Mouse (Mus musculus): Measurements from ENCODE around the gene Gm10447. TPM values are rescaled to one million over a fixed set of nuclear protein-coding genes. Genes with fewer than 3 reads are reported as not detected.

Gene Gm10447
- 0.14 and 0.19 TPM in 2 replicates for polyA plus RNA-seq (2015; fragmentation: Nextera tagmentation; extraction: Ambion mirVana)

- Histone ChIP-seq H3K27ac (no peak within 1 kb of the TSS), H3K9me3 (no peaks in the 10 kb centered on the region), H3K4me1 (0 out of 2 replicates have a peak, but pooled peaks cover 9% of the 10 kb centered on the region), H3K9ac (peak within 1 kb of the TSS; percentile 50), H3K36me3 (no peaks in the 10 kb centered on the region), H3K4me3 (replicated peaks) (peak within 1 kb of the TSS; percentile 53), H3K27me3 (replicated peaks) (peaks cover 6% of the 10 kb centered on the region), H3K4me2 (peak within 1 kb of the TSS; percentile 97)
- peak; percentile 85 for ATAC-seq (ENCODE audit: insufficient read depth, low FRiP score, low read depth)
- 3% methylated on average over 42 of the region's 42 CpGs for WGBS
Measured at GRCm38 (mm10) chr11:53456474-53457371, at the start of gene Gm10447, which contains the start of gene Shroom1. Gene Gm10447, minus strand, starts transcription at chr11:53457110. Gene Shroom1, plus strand, starts transcription at chr11:53457205.

DNA sequence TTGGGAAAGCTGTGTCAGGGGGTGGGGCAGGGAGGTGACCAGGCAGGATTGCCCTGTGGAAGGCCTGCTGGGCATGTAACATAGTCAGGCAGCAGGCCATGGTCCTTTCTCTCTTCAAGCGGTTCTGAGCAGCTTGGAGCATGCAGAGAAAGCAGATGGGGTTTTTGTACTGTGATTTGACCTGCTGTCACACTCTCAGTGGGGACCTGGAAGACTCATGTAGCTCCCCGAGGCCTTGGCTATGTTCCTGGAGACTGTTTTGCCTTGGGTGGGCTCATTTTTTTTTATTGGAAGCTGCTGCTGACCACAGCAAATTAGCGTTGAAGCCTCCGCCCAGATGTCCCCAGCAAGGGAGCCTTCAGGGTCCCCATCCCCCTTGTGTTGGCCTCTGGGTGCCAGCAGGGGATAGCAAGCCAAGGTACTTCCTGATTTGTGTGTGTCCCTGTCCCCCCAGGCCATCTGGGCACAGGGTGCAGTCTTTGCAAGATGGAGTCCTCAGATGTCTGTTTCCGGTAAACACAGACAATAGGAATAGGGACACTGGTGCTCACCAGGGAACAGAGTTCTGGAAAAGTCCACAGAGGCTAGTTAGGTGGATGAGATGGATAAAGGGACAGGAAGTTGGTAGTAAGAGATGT is 48.2 kb upstream of the Gm10447 start:
- Histone ChIP-seq H3K36me3 (no peaks in the 10 kb centered on the region), H3K9me3 (no peaks in the 10 kb centered on the region), H3K27me3 (replicated peaks) (no peaks in the 10 kb centered on the region), H3K4me3 (replicated peaks) (no peak overlapping the region), H3K4me2 (no peak overlapping the region), H3K4me1 (0 out of 2 replicates have a peak, but pooled peaks cover 4% of the 10 kb centered on the region), H3K27ac (no peak overlapping the region), H3K9ac (no peak overlapping the region)
- WGBS, result 74% methylated on average over 5 of the region's 5 CpGs
- no peak for ATAC-seq (ENCODE audit: insufficient read depth, low FRiP score, low read depth)

- H3K27me3 ChIP-seq (replicated peaks), result no peaks in the 10 kb centered on the region
- no peaks in the 10 kb centered on the region for H3K9me3 ChIP-seq
- H3K4me2 ChIP-seq, result no peak overlapping the region
- no peak overlapping the region for H3K27ac ChIP-seq
- no peak for ATAC-seq (ENCODE audit: insufficient read depth, low FRiP score, low read depth)
- H3K36me3 ChIP-seq, result no peaks in the 10 kb centered on the region
- 80% methylated on average over 8 of the region's 8 CpGs for WGBS
- H3K4me3 ChIP-seq (replicated peaks), result no peak overlapping the region
- 0 out of 2 replicates have a peak, but pooled peaks cover 4% of the 10 kb centered on the region for H3K4me1 ChIP-seq
- H3K9ac ChIP-seq, result no peak overlapping the region
Measured at GRCm38 (mm10) chr11:53504376-53504775, 47.5 kb upstream of the Gm10447 start.

- Histone ChIP-seq H3K4me1 (0 out of 2 replicates have a peak, but pooled peaks cover 4% of the 10 kb centered on the region), H3K9ac (no peak overlapping the region), H3K4me2 (no peak overlapping the region), H3K27ac (no peak overlapping the region), H3K4me3 (replicated peaks) (no peak overlapping the region), H3K9me3 (no peaks in the 10 kb centered on the region), H3K36me3 (no peaks in the 10 kb centered on the region), H3K27me3 (replicated peaks) (no peaks in the 10 kb centered on the region)
- WGBS, result 80% methylated on average over 5 of the region's 5 CpGs
- no peak for ATAC-seq (ENCODE audit: insufficient read depth, low FRiP score, low read depth)
Measured at GRCm38 (mm10) chr11:53503738-53504137, 46.8 kb upstream of the Gm10447 start.

DNA sequence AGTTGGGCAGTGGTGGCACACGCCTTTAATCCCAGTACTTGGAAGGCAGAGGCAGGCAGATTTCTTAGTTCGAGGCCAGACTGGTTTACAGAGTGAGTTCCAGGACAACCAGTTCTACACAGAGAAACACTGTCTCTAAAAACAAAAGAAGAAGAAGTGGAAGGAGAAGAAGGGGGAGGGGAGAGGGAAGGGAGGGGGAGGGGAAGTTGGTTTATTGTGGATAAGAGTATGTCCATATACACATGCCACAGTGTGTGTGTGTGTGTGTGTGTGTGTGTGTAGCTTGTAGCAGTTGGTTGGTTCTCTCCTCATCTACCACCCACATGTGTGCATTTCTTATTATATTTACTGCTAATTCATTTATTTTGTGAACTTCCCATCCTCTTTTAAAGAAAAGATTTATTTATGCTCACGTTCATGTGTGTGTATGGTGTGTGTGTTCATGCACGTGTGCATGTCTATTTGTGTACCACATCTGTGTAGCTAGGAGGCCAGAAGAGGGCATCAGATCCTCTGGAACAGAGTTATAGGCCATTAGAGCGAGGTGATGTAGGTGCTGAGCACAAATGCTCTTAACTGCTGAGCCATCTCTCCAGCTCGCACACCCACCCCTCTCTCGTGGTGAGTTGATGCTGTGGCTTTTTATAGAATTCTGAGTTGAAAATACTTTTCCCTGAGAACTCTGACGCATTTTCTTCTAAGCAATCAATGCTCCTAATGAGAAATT is 45.3 kb upstream of the Gm10447 start:
- no peak overlapping the region for H3K9ac ChIP-seq
- H3K4me2 ChIP-seq, result no peak overlapping the region
- H3K4me1 ChIP-seq, result 0 out of 2 replicates have a peak, but pooled peaks cover 4% of the 10 kb centered on the region
- H3K36me3 ChIP-seq, result no peaks in the 10 kb centered on the region
- no peaks in the 10 kb centered on the region for H3K9me3 ChIP-seq
- H3K27ac ChIP-seq, result no peak overlapping the region
- no peak overlapping the region for H3K4me3 ChIP-seq (replicated peaks)
- ATAC-seq (ENCODE audit: insufficient read depth, low FRiP score, low read depth), result no peak
- WGBS, result 76% methylated on average over 8 of the region's 8 CpGs
- no peaks in the 10 kb centered on the region for H3K27me3 ChIP-seq (replicated peaks)

GRCm38 (mm10) chr11:53500569-53500968 is 43.7 kb upstream of the Gm10447 start:
- ATAC-seq (ENCODE audit: insufficient read depth, low FRiP score, low read depth), result no peak
- no peak overlapping the region for H3K27ac ChIP-seq
- H3K27me3 ChIP-seq (replicated peaks), result no peaks in the 10 kb centered on the region
- no peak overlapping the region for H3K4me3 ChIP-seq (replicated peaks)
- no peaks in the 10 kb centered on the region for H3K9me3 ChIP-seq
- no peaks in the 10 kb centered on the region for H3K36me3 ChIP-seq
- 10% methylated on average over 11 of the region's 11 CpGs for WGBS
- 0 out of 2 replicates have a peak, but pooled peaks cover 4% of the 10 kb centered on the region for H3K4me1 ChIP-seq
- no peak overlapping the region for H3K9ac ChIP-seq
- H3K4me2 ChIP-seq, result peak overlapping the region; percentile 9; the same call in 1 of the 2 replicates

- no peak overlapping the region for H3K27ac ChIP-seq
- 69% methylated on average over 6 of the region's 6 CpGs for WGBS
- no peak overlapping the region for H3K4me2 ChIP-seq
- no peaks in the 10 kb centered on the region for H3K27me3 ChIP-seq (replicated peaks)
- no peak overlapping the region for H3K9ac ChIP-seq
- ATAC-seq (ENCODE audit: insufficient read depth, low FRiP score, low read depth), result no peak
- no peaks in the 10 kb centered on the region for H3K36me3 ChIP-seq
- 0 out of 2 replicates have a peak, but pooled peaks cover 4% of the 10 kb centered on the region for H3K4me1 ChIP-seq
- no peaks in the 10 kb centered on the region for H3K9me3 ChIP-seq
- no peak overlapping the region for H3K4me3 ChIP-seq (replicated peaks)
Measured at GRCm38 (mm10) chr11:53496946-53497345, 40.0 kb upstream of the Gm10447 start.

DNA sequence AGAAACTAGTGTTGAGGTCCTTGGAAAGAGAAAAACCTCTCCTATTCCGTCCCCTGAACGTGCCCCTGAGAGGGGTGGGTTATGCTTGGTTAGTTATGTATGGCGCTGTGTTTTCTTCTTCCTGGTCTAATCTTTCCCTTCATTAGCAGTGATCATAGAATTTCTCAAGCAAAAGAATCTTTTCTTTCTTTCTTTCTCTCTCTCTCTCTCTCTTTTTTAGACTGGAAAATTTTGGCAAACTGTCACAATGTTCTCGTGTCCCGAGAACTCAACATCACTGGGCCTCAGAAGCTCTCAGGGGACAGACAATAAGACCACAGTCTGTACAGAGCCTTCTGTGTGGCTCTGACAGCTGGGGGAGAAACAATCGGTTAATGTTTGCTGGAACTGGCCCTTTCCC is 38.5 kb upstream of the Gm10447 start:
- Histone ChIP-seq H3K27me3 (replicated peaks) (no peaks in the 10 kb centered on the region), H3K4me2 (no peak overlapping the region), H3K4me1 (no peaks in the 10 kb centered on the region), H3K36me3 (no peaks in the 10 kb centered on the region), H3K9me3 (no peaks in the 10 kb centered on the region), H3K4me3 (replicated peaks) (no peak overlapping the region), H3K27ac (no peak overlapping the region), H3K9ac (no peak overlapping the region)
- 56% methylated on average over 6 of the region's 6 CpGs for WGBS
- ATAC-seq (ENCODE audit: insufficient read depth, low FRiP score, low read depth), result no peak

DNA sequence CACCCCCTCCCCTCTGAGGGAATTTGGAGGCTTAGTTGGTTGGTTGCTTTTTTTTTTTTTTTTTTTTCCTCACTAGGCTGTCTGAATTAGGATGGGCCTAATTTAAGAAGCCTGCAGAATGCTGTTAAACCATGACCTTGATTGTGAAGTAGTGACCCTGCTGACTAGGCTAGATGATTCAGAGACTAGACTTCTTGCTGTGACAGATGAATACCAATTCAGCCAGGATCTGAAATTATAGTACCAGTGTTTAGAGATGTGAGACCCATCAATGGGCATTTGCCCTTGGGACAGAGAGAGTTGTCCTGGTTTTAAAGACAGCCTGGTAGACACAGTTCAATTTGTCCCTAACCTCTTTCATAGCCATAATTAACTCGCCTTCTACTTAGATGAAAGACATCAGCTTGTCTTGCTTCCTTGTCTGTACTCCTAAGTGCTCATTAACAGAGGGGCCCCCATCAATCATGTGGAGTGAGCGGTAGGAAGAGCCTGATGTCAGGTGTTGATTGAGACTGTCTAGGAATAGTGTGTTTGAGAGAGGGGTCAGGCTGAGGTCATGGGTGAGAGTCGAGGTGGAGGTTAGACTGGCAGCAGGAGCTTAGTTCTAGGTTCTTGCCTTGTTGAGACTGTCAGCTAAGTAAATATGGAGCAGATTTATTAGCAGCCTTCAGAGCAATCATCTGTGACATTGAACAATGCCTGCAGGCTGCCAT is 36.5 kb upstream of the Gm10447 start:
- H3K9ac ChIP-seq, result no peak overlapping the region
- H3K4me2 ChIP-seq, result no peak overlapping the region
- 35% methylated on average over 3 of the region's 3 CpGs for WGBS
- no peaks in the 10 kb centered on the region for H3K9me3 ChIP-seq
- H3K36me3 ChIP-seq, result no peaks in the 10 kb centered on the region
- no peak for ATAC-seq (ENCODE audit: insufficient read depth, low FRiP score, low read depth)
- no peaks in the 10 kb centered on the region for H3K4me1 ChIP-seq
- no peak overlapping the region for H3K27ac ChIP-seq
- no peaks in the 10 kb centered on the region for H3K27me3 ChIP-seq (replicated peaks)
- H3K4me3 ChIP-seq (replicated peaks), result no peak overlapping the region

- H3K4me1 ChIP-seq, result peaks cover 6% of the 10 kb centered on the region; the same call in 1 of the 2 replicates
- no peak for ATAC-seq (ENCODE audit: insufficient read depth, low FRiP score, low read depth)
- H3K27me3 ChIP-seq (replicated peaks), result peaks cover 10% of the 10 kb centered on the region; the same call in 1 of the 2 replicates
- H3K4me3 ChIP-seq (replicated peaks), result no peak overlapping the region
- H3K4me2 ChIP-seq, result no peak overlapping the region
- WGBS, result 36% methylated on average over 8 of the region's 8 CpGs
- no peaks in the 10 kb centered on the region for H3K9me3 ChIP-seq
- no peak overlapping the region for H3K27ac ChIP-seq
- no peaks in the 10 kb centered on the region for H3K36me3 ChIP-seq
- H3K9ac ChIP-seq, result no peak overlapping the region
Measured at GRCm38 (mm10) chr11:53491954-53492401, 35.1 kb upstream of the Gm10447 start.

GRCm38 (mm10) chr11:53489421-53489820 is 32.5 kb upstream of the Gm10447 start:
- ATAC-seq (ENCODE audit: insufficient read depth, low FRiP score, low read depth), result no peak
- Histone ChIP-seq H3K27me3 (replicated peaks) (peaks cover 13% of the 10 kb centered on the region; the same call in 1 of the 2 replicates), H3K4me2 (no peak overlapping the region), H3K4me1 (peaks cover 9% of the 10 kb centered on the region; the same call in 1 of the 2 replicates), H3K9me3 (no peaks in the 10 kb centered on the region), H3K9ac (no peak overlapping the region), H3K36me3 (no peaks in the 10 kb centered on the region), H3K27ac (no peak overlapping the region), H3K4me3 (replicated peaks) (no peak overlapping the region)
- 73% methylated on average over 9 of the region's 9 CpGs for WGBS

Measured in stomach, embryonic 15.5 days (tissue).